Mouse (Mus musculus) cerebellum, adult 11-12 months (tissue): ENCODE measurements at regions not wholly inside any gene's neighbourhood (a gene's known extent, or its start where the extent isn't known, plus 50 kb on each side); places are given as distances from the start of the nearest gene placed in this dataset.

ENCODE experiments used
- DNase-seq: peaks from one replicate; pipeline ENCODE4 v3.0.0; 2022

- no peak for DNase-seq
Measured at GRCm38 (mm10) chr12:58743800-58744199, 268.0 kb downstream of the Sec23a start.

GRCm38 (mm10) chr12:58728094-58728493, 283.7 kb downstream of the Sec23a start:
- no peak for DNase-seq

GRCm38 (mm10) chr12:58727547-58727946, 284.3 kb downstream of the Sec23a start:
- no peak for DNase-seq

GRCm38 (mm10) chr12:58717908-58718307, 293.9 kb downstream of the Sec23a start:
- DNase-seq, result no peak

- no peak for DNase-seq
Measured at GRCm38 (mm10) chr12:58714207-58714606, 297.6 kb downstream of the Sec23a start.

- DNase-seq, result no peak
Measured at GRCm38 (mm10) chr12:58695680-58696079, 316.1 kb downstream of the Sec23a start.

- no peak for DNase-seq
Measured at GRCm38 (mm10) chr12:58669914-58670635, 341.7 kb downstream of the Sec23a start.

GRCm38 (mm10) chr12:58654530-58655056, 357.2 kb downstream of the Sec23a start:
- DNase-seq, result no peak

- DNase-seq, result no peak
Measured at GRCm38 (mm10) chr12:58653751-58654150, 358.1 kb downstream of the Sec23a start.

- DNase-seq, result peak; percentile 2
Measured at GRCm38 (mm10) chr12:58653222-58653621, 358.6 kb downstream of the Sec23a start.

GRCm38 (mm10) chr12:58652701-58653100, 359.1 kb downstream of the Sec23a start:
- DNase-seq, result no peak

- DNase-seq, result no peak
Measured at GRCm38 (mm10) chr12:58648322-58648721, 363.5 kb downstream of the Sec23a start.

GRCm38 (mm10) chr12:58643843-58644242, 368.0 kb downstream of the Sec23a start:
- DNase-seq, result no peak

GRCm38 (mm10) chr12:58639478-58639877, 370.4 kb upstream of the Clec14a start:
- DNase-seq, result no peak

GRCm38 (mm10) chr12:58638260-58638659, 369.2 kb upstream of the Clec14a start:
- DNase-seq, result no peak

- no peak for DNase-seq
Measured at GRCm38 (mm10) chr12:58632529-58632928, 363.4 kb upstream of the Clec14a start.

GRCm38 (mm10) chr12:58628817-58629216, 359.7 kb upstream of the Clec14a start:
- no peak for DNase-seq

- no peak for DNase-seq
Measured at GRCm38 (mm10) chr12:58625144-58625543, 356.1 kb upstream of the Clec14a start.

- no peak for DNase-seq
Measured at GRCm38 (mm10) chr12:58619508-58620310, 350.6 kb upstream of the Clec14a start.

GRCm38 (mm10) chr12:58594781-58595180, 325.7 kb upstream of the Clec14a start:
- no peak for DNase-seq

- no peak for DNase-seq
Measured at GRCm38 (mm10) chr12:58591480-58591829, 322.4 kb upstream of the Clec14a start.

- no peak for DNase-seq
Measured at GRCm38 (mm10) chr12:58590547-58591479, 321.7 kb upstream of the Clec14a start.
